Mouse (Mus musculus): ENCODE results near the gene Usp19. TPM values are rescaled to one million over a fixed set of nuclear protein-coding genes. Genes with fewer than 3 reads are reported as not detected.
A peak's percentile ranks its signal among the peaks of the same experiment; 100 is the strongest.

Gene Usp19
- polyA plus RNA-seq, 1 experiment from 2014 or later, result 91.5 TPM

DNA sequence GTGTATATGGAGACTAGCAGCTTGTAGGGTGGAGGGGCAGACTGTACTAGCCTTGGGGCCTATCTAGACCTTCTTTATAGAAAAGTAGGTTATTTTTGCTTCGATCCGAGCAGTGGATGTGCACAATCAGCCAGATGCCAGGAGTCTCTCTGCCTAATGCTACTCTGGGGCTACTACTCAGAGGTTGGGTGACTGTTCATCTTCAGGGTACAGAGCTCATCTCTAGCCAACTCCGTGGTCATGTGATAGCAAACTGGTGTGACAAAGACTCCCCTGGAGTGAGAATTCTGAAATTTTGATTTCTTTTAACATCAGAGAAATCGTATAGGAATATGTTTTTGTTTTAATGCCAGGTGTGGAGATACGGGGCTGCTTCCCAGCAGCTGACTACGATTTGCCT, 37.5 kb upstream of the Usp19 start:
- Histone ChIP-seq H3K4me2 (ENCODE audit: low read length) (peak overlapping the region; percentile 80), H3K36me3 (ENCODE audit: control insufficient read depth, insufficient read depth) (no peaks in the 10 kb centered on the region), H3K4me1 (replicated peaks; ENCODE audit: control insufficient read depth, insufficient read depth, low read length) (peaks cover 42% of the 10 kb centered on the region), H3K9me3 (ENCODE audit: control insufficient read depth, low read length) (no peaks in the 10 kb centered on the region), H3K4me3 (replicated peaks; ENCODE audit: low read length) (peak overlapping the region; percentile 65), H3K9ac (replicated peaks; ENCODE audit: low read depth, low read length) (peak overlapping the region; percentile 77), H3K27me3 (replicated peaks; ENCODE audit: control insufficient read depth, insufficient read depth, low read length) (no peaks in the 10 kb centered on the region), H3K27ac (ENCODE audit: low read length) (peak overlapping the region; percentile 73)
- peak; percentile 23 for ATAC-seq
- WGBS, result 37% methylated on average over 6 of the region's 6 CpGs

DNA sequence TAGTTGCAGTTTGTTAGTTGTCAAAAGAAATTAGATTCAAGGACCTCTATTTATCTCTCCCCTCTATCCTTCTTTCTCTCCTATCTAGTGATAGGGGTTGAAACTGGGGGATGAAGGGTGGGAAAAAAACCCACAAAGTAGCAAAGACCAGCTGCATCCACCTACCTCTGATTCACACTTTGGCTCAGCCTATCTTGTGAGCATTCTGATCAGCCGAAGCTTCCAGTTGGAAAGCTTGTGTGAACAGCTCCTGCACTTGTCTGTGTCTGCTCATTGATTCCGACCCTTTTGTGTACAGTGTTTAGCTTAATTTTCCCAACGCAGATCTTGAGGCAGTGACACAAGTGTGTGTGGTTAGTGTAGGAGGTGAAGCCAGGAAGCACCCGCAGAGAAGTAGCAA, 36.9 kb upstream of the Usp19 start:
- H3K27ac ChIP-seq (ENCODE audit: low read length), result no peak overlapping the region
- WGBS, result 78% methylated on average over 4 of the region's 4 CpGs
- H3K9ac ChIP-seq (replicated peaks; ENCODE audit: low read depth, low read length), result peak overlapping the region; percentile 77; the same call in 1 of the 2 replicates
- H3K4me3 ChIP-seq (replicated peaks; ENCODE audit: low read length), result no peak overlapping the region; the same call in 1 of the 2 replicates
- H3K36me3 ChIP-seq (ENCODE audit: control insufficient read depth, insufficient read depth), result no peaks in the 10 kb centered on the region
- no peaks in the 10 kb centered on the region for H3K9me3 ChIP-seq (ENCODE audit: control insufficient read depth, low read length)
- ATAC-seq, result no peak
- peaks cover 42% of the 10 kb centered on the region for H3K4me1 ChIP-seq (replicated peaks; ENCODE audit: control insufficient read depth, insufficient read depth, low read length)
- H3K4me2 ChIP-seq (ENCODE audit: low read length), result peak overlapping the region; percentile 80
- H3K27me3 ChIP-seq (replicated peaks; ENCODE audit: control insufficient read depth, insufficient read depth, low read length), result no peaks in the 10 kb centered on the region

DNA sequence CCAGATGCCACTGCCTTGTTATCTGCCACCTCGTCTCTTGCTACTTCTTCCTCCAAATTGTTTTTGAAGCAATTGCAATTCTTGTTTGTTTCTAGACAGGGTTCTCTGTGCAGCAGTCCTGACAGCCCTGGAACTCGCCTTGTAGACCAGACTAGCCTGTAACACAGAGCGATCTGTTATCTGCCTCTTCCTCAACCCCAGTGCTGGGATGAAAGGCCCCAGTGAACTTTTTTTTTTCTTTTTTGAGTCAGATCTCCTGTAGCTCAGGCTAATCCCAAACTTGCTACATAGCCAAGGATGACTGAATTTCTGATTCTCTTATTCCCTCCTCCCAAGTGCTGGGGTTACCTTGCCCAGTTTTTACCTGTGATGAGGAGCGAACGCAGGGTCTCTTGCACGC, 36.0 kb upstream of the Usp19 start:
- H3K4me2 ChIP-seq (ENCODE audit: low read length), result no peak overlapping the region
- 0 out of 2 replicates have a peak, but pooled peaks cover 2% of the 10 kb centered on the region for H3K27me3 ChIP-seq (replicated peaks; ENCODE audit: control insufficient read depth, insufficient read depth, low read length)
- no peak overlapping the region for H3K4me3 ChIP-seq (replicated peaks; ENCODE audit: low read length)
- H3K9ac ChIP-seq (replicated peaks; ENCODE audit: low read depth, low read length), result no peak overlapping the region
- no peaks in the 10 kb centered on the region for H3K9me3 ChIP-seq (ENCODE audit: control insufficient read depth, low read length)
- H3K36me3 ChIP-seq (ENCODE audit: control insufficient read depth, insufficient read depth), result no peaks in the 10 kb centered on the region
- no peak for ATAC-seq
- H3K27ac ChIP-seq (ENCODE audit: low read length), result no peak overlapping the region
- WGBS, result 89% methylated on average over 6 of the region's 6 CpGs
- peaks cover 36% of the 10 kb centered on the region for H3K4me1 ChIP-seq (replicated peaks; ENCODE audit: control insufficient read depth, insufficient read depth, low read length)

DNA sequence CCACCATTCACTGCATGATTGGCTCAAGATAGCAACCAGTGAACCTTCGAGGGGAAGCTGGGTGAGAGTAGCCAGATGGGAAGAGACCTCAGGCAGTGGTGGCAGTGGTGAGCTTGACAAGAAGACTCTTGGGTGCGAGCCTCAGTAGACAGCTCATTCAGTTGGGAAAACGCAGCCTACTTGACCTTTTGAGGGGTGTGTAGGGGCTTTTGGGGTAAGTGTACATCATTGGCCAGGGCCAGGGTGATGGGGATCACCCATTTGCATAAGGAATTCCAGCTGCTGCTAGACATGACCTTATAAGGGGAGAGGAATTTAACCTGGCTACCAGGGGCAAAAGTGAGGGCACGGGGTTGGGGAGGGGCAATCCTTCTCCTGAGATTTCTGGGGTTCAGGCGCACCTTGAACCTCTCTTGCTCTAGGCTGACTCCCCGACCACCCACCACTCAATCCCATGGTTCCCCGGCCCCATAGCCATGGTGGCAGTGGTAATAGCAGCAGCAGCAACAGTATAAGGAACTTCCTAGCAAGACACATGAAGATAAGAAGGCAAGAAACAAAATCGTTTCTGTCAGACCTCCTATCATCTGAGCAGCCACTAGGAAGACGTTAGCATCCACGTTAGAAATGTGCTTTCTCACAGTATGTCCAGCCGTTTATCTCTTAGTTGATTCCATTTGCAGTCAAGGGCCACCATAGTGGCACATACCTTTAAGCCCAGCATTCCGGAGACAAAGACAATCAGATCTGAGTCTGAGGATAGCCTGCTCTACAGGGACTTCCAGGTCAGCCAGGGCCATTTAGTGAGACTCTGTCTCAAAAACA, 34.4 kb upstream of the Usp19 start:
- 0 out of 2 replicates have a peak, but pooled peaks cover 2% of the 10 kb centered on the region for H3K27me3 ChIP-seq (replicated peaks; ENCODE audit: control insufficient read depth, insufficient read depth, low read length)
- H3K9ac ChIP-seq (replicated peaks; ENCODE audit: low read depth, low read length), result no peak overlapping the region
- no peak overlapping the region for H3K4me2 ChIP-seq (ENCODE audit: low read length)
- no peaks in the 10 kb centered on the region for H3K36me3 ChIP-seq (ENCODE audit: control insufficient read depth, insufficient read depth)
- no peak overlapping the region for H3K4me3 ChIP-seq (replicated peaks; ENCODE audit: low read length)
- no peak overlapping the region for H3K27ac ChIP-seq (ENCODE audit: low read length)
- WGBS, result 81% methylated on average over 12 of the region's 12 CpGs
- H3K9me3 ChIP-seq (ENCODE audit: control insufficient read depth, low read length), result no peaks in the 10 kb centered on the region
- H3K4me1 ChIP-seq (replicated peaks; ENCODE audit: control insufficient read depth, insufficient read depth, low read length), result peaks cover 24% of the 10 kb centered on the region
- ATAC-seq, result no peak

DNA sequence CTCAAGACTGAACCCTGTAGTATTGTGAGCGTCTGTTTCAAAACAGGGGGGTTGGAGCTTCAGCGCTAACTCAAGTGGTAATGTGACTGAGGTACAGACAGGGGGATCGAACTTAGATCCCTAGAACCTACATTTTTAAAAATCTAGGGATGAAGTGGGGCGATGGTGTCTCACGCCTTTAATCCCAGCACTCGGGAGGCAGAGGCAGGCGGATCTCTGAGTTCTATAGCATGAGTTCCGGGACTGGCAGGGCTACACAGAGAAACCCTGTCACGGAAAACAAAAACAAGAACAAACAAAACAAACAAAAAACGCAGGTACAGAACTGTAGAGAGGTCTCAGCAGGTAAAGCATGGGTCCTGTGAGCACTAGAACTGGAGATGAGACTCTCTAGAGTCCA, 33.4 kb upstream of the Usp19 start:
- no peaks in the 10 kb centered on the region for H3K36me3 ChIP-seq (ENCODE audit: control insufficient read depth, insufficient read depth)
- 85% methylated on average over 10 of the region's 10 CpGs for WGBS
- no peak overlapping the region for H3K4me3 ChIP-seq (replicated peaks; ENCODE audit: low read length)
- H3K9ac ChIP-seq (replicated peaks; ENCODE audit: low read depth, low read length), result no peak overlapping the region
- H3K27me3 ChIP-seq (replicated peaks; ENCODE audit: control insufficient read depth, insufficient read depth, low read length), result 0 out of 2 replicates have a peak, but pooled peaks cover 2% of the 10 kb centered on the region
- no peaks in the 10 kb centered on the region for H3K9me3 ChIP-seq (ENCODE audit: control insufficient read depth, low read length)
- H3K27ac ChIP-seq (ENCODE audit: low read length), result no peak overlapping the region
- no peak for ATAC-seq
- H3K4me2 ChIP-seq (ENCODE audit: low read length), result no peak overlapping the region
- H3K4me1 ChIP-seq (replicated peaks; ENCODE audit: control insufficient read depth, insufficient read depth, low read length), result peaks cover 24% of the 10 kb centered on the region

DNA sequence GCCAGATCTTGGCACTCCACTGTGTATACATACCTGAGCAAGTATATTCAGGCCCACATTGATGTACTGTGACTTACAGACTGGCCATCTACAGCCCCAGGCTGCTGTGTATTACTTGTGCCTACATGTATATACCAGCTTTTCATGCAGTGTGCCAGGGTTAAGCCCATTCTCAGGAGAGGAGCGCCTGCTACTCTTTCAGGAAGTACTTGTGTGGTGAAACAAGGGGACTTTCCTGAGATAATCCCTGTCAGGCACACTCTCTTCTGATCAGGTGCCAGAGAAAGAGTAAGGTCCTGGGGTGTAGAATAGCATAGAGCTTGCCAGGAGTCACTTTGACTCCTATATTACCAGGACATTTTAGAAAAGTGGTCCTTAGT, 30.5 kb upstream of the Usp19 start:
- peaks cover 15% of the 10 kb centered on the region for H3K4me1 ChIP-seq (replicated peaks; ENCODE audit: control insufficient read depth, insufficient read depth, low read length)
- ATAC-seq, result peak; percentile 11; the same call in 1 of the 2 replicates
- H3K4me3 ChIP-seq (replicated peaks; ENCODE audit: low read length), result peak overlapping the region; percentile 95
- no peak overlapping the region for H3K9ac ChIP-seq (replicated peaks; ENCODE audit: low read depth, low read length)
- H3K27ac ChIP-seq (ENCODE audit: low read length), result peak overlapping the region; percentile 33; the same call in 1 of the 2 replicates
- 97% methylated on average over 1 of the region's 1 CpGs for WGBS
- H3K9me3 ChIP-seq (ENCODE audit: control insufficient read depth, low read length), result no peaks in the 10 kb centered on the region
- peak overlapping the region; percentile 92 for H3K4me2 ChIP-seq (ENCODE audit: low read length)
- 0 out of 2 replicates have a peak, but pooled peaks cover 2% of the 10 kb centered on the region for H3K27me3 ChIP-seq (replicated peaks; ENCODE audit: control insufficient read depth, insufficient read depth, low read length)
- peaks cover 11% of the 10 kb centered on the region for H3K36me3 ChIP-seq (ENCODE audit: control insufficient read depth, insufficient read depth)

DNA sequence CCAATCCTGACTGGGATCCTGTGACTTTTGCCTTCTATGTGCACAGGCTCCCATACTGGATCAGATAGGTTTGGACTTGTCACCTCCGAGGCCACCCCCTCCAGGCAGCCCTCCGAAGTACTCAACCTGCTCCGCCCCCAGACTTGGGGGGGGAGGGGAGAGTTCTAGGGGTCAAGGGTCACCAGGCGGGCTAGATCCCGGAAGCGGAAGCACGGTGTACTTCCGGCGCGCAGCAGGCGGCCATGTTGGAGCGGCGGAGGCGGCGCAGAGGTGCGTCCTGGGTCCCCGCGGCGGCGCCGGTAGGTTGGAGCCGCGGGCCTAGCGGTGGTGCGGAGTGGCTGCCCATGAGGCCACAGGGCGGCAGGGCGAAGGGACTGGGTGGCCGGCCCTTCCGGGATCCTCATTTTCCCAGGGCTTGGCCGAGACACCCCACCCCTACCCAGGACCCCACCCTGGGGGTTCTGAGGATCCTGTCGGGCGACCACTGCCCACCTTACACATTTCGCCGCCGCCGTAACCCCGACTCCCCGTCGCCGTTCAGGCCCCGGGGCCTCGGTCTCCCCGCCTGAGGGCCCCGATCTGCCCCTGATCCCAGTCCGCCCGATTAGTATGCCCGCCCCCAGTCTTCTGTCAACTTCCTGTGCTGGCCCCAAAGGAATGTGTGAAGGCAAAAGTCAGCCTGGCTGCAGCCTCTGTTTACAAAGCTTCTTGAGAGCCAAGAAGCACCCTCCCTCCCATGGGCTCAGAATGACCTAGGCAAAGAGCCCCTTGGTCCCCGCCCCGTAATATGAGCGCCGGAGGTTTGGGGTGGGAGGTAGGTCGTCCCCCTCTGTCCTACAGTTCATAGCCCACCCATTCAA, 29.9 kb upstream of the Usp19 start, which contains the start of gene Ccdc71:
Gene Ccdc71, plus strand, starts transcription at position 209 of the 860 bp plus-strand sequence.
- H3K9me3 ChIP-seq (ENCODE audit: control insufficient read depth, low read length), result no peaks in the 10 kb centered on the region
- H3K36me3 ChIP-seq (ENCODE audit: control insufficient read depth, insufficient read depth), result peaks cover 15% of the 10 kb centered on the region
- peak within 1 kb of the TSS; percentile 92 for H3K4me2 ChIP-seq (ENCODE audit: low read length)
- 0 out of 2 replicates have a peak, but pooled peaks cover 2% of the 10 kb centered on the region for H3K27me3 ChIP-seq (replicated peaks; ENCODE audit: control insufficient read depth, insufficient read depth, low read length)
- peaks cover 15% of the 10 kb centered on the region for H3K4me1 ChIP-seq (replicated peaks; ENCODE audit: control insufficient read depth, insufficient read depth, low read length)
- peak within 1 kb of the TSS; percentile 73 for H3K27ac ChIP-seq (ENCODE audit: low read length)
- H3K4me3 ChIP-seq (replicated peaks; ENCODE audit: low read length), result peak within 1 kb of the TSS; percentile 95
- peak within 1 kb of the TSS; percentile 83 for H3K9ac ChIP-seq (replicated peaks; ENCODE audit: low read depth, low read length)
- 1% methylated on average over 52 of the region's 52 CpGs for WGBS
- peak; percentile 91 for ATAC-seq

DNA sequence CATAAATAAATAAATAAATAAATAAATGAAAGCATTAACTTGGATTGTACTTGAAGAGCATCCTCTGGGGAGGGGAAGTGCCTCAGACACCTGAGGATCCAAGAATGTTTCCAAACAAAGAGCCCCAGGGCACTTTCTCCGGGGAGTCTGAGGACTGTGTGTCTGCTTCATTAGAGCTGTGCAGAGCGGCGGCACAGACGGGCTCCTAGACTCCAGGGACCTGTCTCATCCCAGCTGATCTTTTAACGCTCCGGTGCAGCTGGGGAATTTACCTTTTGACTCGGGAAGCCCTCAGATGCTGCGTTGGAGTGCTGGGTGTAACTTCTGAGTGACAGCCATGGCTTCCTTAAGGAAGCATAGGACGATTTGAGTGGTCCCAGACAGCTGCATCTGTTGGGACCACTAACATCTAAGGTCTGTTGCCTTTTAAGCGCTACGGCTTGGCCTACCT, 29.2 kb upstream of the Usp19 start, which contains the start of gene Klhdc8b:
Gene Klhdc8b, minus strand, starts transcription at position 401 of the 451 bp plus-strand sequence.
- H3K4me1 ChIP-seq (replicated peaks; ENCODE audit: control insufficient read depth, insufficient read depth, low read length), result peaks cover 15% of the 10 kb centered on the region
- ATAC-seq, result no peak; the same call in 1 of the 2 replicates
- 0 out of 2 replicates have a peak, but pooled peaks cover 2% of the 10 kb centered on the region for H3K27me3 ChIP-seq (replicated peaks; ENCODE audit: control insufficient read depth, insufficient read depth, low read length)
- H3K9me3 ChIP-seq (ENCODE audit: control insufficient read depth, low read length), result no peaks in the 10 kb centered on the region
- peak within 1 kb of the TSS; percentile 95 for H3K4me3 ChIP-seq (replicated peaks; ENCODE audit: low read length)
- peaks cover 15% of the 10 kb centered on the region for H3K36me3 ChIP-seq (ENCODE audit: control insufficient read depth, insufficient read depth)
- H3K9ac ChIP-seq (replicated peaks; ENCODE audit: low read depth, low read length), result peak within 1 kb of the TSS; percentile 83
- H3K4me2 ChIP-seq (ENCODE audit: low read length), result peak within 1 kb of the TSS; percentile 92
- peak within 1 kb of the TSS; percentile 73 for H3K27ac ChIP-seq (ENCODE audit: low read length)
- WGBS, result 25% methylated on average over 11 of the region's 11 CpGs

DNA sequence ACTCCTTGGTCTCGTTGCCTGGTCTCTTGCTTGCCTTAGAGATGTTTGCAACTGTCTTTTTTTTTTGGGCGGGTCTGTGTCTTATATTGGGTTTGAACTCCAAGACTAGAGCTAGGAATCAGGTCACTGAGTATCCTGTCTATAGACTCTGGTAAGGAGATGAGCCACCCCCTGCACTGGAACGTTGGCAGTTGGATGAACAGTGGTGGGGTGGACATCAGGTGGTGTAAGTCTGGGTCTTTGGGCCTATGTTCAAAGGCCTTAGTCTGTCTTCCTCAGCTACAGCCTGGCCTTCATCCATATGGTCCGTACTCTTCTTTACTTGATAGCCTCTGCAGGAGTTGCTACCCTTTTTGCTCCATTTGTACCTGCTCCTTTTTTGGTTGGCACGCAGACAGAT, 28.7 kb upstream of the Usp19 start:
- Histone ChIP-seq H3K36me3 (ENCODE audit: control insufficient read depth, insufficient read depth) (peaks cover 15% of the 10 kb centered on the region), H3K9me3 (ENCODE audit: control insufficient read depth, low read length) (no peaks in the 10 kb centered on the region), H3K4me1 (replicated peaks; ENCODE audit: control insufficient read depth, insufficient read depth, low read length) (peaks cover 15% of the 10 kb centered on the region), H3K27ac (ENCODE audit: low read length) (no peak overlapping the region), H3K27me3 (replicated peaks; ENCODE audit: control insufficient read depth, insufficient read depth, low read length) (0 out of 2 replicates have a peak, but pooled peaks cover 2% of the 10 kb centered on the region), H3K4me3 (replicated peaks; ENCODE audit: low read length) (peak overlapping the region; percentile 95), H3K4me2 (ENCODE audit: low read length) (peak overlapping the region; percentile 92), H3K9ac (replicated peaks; ENCODE audit: low read depth, low read length) (no peak overlapping the region)
- ATAC-seq, result no peak
- 90% methylated on average over 5 of the region's 5 CpGs for WGBS

Data from forebrain, embryonic 16.5 days (tissue).